Mouse (Mus musculus): ENCODE data around the gene Mthfs. TPM values are rescaled to one million over a fixed set of nuclear protein-coding genes. Genes with fewer than 3 reads are reported as not detected.

The Mthfs gene
- polyA plus RNA-seq, 1 experiment from 2014 or later, result 25.2 TPM

DNA sequence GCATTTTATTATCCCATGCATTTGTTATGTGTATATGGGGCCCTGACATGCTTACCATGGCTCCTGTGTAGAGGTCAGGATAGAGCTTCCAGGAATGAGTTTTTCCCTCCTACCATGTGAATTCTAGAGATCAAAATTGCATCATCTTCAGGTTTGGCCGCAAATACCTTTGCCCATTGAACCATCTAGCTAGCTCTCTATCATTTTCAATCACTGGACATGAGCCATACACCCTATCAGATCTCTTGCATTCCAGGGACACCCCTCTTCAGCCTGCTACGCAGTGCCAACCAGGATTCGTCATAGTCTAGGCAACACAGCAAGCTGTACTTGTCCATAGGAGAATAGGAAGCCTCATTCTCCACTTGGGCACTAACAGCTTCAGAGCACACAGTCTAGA is 53.5 kb downstream of the Mthfs start:
- H3K36me3 ChIP-seq, result no peaks in the 10 kb centered on the region
- WGBS, result 89% methylated on average over 3 of the region's 3 CpGs
- ATAC-seq (ENCODE audit: insufficient number of reproducible peaks, insufficient read depth, low FRiP score, low TSS enrichment), result no peak
- no peak overlapping the region for H3K9ac ChIP-seq
- H3K4me2 ChIP-seq (replicated peaks), result no peak overlapping the region
- H3K27me3 ChIP-seq, result no peaks in the 10 kb centered on the region
- no peak overlapping the region for H3K27ac ChIP-seq
- H3K4me3 ChIP-seq, result no peak overlapping the region
- H3K4me1 ChIP-seq, result no peaks in the 10 kb centered on the region
- H3K9me3 ChIP-seq, result no peaks in the 10 kb centered on the region

DNA sequence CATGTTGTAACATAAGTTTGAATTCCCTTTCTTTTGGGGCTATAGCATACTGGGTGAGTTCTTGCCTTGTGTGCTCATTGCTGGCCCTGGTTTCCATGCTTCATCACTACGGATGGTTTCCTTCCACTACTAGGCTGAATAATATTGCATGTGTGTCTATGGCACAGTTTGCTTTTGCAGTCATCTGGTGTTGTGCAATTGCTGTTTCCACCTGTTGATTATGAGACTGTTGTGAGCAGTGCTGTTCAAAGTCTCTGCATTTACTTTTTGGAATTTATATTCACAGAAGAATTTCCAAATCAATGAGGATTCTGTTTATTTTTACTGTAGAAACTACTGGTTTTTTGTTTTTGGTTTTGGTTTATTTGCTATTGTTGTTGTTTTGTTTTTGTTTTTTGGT is 54.1 kb downstream of the Mthfs start:
- H3K27ac ChIP-seq, result no peak overlapping the region
- H3K9ac ChIP-seq, result no peak overlapping the region
- H3K36me3 ChIP-seq, result no peaks in the 10 kb centered on the region
- 93% methylated on average over 1 of the region's 1 CpGs for WGBS
- no peaks in the 10 kb centered on the region for H3K27me3 ChIP-seq
- no peaks in the 10 kb centered on the region for H3K4me1 ChIP-seq
- ATAC-seq (ENCODE audit: insufficient number of reproducible peaks, insufficient read depth, low FRiP score, low TSS enrichment), result no peak
- H3K9me3 ChIP-seq, result no peaks in the 10 kb centered on the region
- H3K4me2 ChIP-seq (replicated peaks), result no peak overlapping the region
- no peak overlapping the region for H3K4me3 ChIP-seq

GRCm38 (mm10) chr9:89267093-89267492 is 56.6 kb downstream of the Mthfs start:
- Histone ChIP-seq H3K4me1 (no peaks in the 10 kb centered on the region), H3K27ac (no peak overlapping the region), H3K4me3 (no peak overlapping the region), H3K36me3 (no peaks in the 10 kb centered on the region), H3K9me3 (no peaks in the 10 kb centered on the region), H3K9ac (no peak overlapping the region), H3K27me3 (no peaks in the 10 kb centered on the region), H3K4me2 (replicated peaks) (no peak overlapping the region)
- no peak for ATAC-seq (ENCODE audit: insufficient number of reproducible peaks, insufficient read depth, low FRiP score, low TSS enrichment)
- 76% methylated on average over 4 of the region's 4 CpGs for WGBS

- Histone ChIP-seq H3K4me3 (no peak overlapping the region), H3K9ac (no peak overlapping the region), H3K4me2 (replicated peaks) (no peak overlapping the region), H3K27me3 (no peaks in the 10 kb centered on the region), H3K27ac (no peak overlapping the region), H3K36me3 (no peaks in the 10 kb centered on the region), H3K9me3 (no peaks in the 10 kb centered on the region), H3K4me1 (no peaks in the 10 kb centered on the region)
- WGBS, result 73% methylated on average over 5 of the region's 5 CpGs
- no peak for ATAC-seq (ENCODE audit: insufficient number of reproducible peaks, insufficient read depth, low FRiP score, low TSS enrichment)
These were observed 57.1 kb downstream of the Mthfs start for GRCm38 (mm10) chr9:89267572-89267971.

- WGBS, result 82% methylated on average over 2 of the region's 2 CpGs
- Histone ChIP-seq H3K36me3 (no peaks in the 10 kb centered on the region), H3K9me3 (no peaks in the 10 kb centered on the region), H3K4me3 (no peak overlapping the region), H3K27ac (no peak overlapping the region), H3K9ac (no peak overlapping the region), H3K4me2 (replicated peaks) (no peak overlapping the region), H3K4me1 (no peaks in the 10 kb centered on the region), H3K27me3 (no peaks in the 10 kb centered on the region)
- no peak for ATAC-seq (ENCODE audit: insufficient number of reproducible peaks, insufficient read depth, low FRiP score, low TSS enrichment)
These were observed 59.9 kb downstream of the Mthfs start for GRCm38 (mm10) chr9:89270376-89270775.

GRCm38 (mm10) chr9:89273766-89274165 is 63.3 kb downstream of the Mthfs start:
- Histone ChIP-seq H3K4me3 (no peak overlapping the region), H3K27ac (no peak overlapping the region), H3K4me2 (replicated peaks) (no peak overlapping the region), H3K4me1 (no peaks in the 10 kb centered on the region), H3K9ac (no peak overlapping the region), H3K9me3 (no peaks in the 10 kb centered on the region), H3K27me3 (no peaks in the 10 kb centered on the region), H3K36me3 (no peaks in the 10 kb centered on the region)
- 86% methylated on average over 7 of the region's 7 CpGs for WGBS
- ATAC-seq (ENCODE audit: insufficient number of reproducible peaks, insufficient read depth, low FRiP score, low TSS enrichment), result no peak

DNA sequence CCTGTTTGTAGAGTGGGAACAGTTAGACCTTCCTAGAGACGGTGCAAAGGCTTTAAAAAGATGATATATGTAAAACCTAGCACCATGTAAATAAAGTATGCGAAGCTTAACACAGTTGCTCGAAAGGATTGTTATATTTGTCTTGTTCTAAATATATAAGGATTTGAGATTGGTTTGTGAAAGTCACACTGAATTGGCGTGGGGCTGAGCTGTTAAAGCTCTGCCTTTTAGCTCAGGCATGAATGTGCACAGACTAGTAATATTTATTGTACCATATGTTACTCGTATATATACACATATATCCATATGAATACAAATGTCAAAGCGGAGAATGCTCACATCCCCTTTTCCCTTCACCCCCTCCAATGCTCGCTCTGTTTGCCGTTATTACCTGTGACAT is 67.7 kb downstream of the Mthfs start:
- 88% methylated on average over 8 of the region's 8 CpGs for WGBS
- no peaks in the 10 kb centered on the region for H3K36me3 ChIP-seq
- H3K27me3 ChIP-seq, result no peaks in the 10 kb centered on the region
- H3K9me3 ChIP-seq, result no peaks in the 10 kb centered on the region
- no peak overlapping the region for H3K9ac ChIP-seq
- no peak overlapping the region for H3K4me3 ChIP-seq
- H3K27ac ChIP-seq, result no peak overlapping the region
- no peak overlapping the region for H3K4me2 ChIP-seq (replicated peaks)
- no peaks in the 10 kb centered on the region for H3K4me1 ChIP-seq
- no peak for ATAC-seq (ENCODE audit: insufficient number of reproducible peaks, insufficient read depth, low FRiP score, low TSS enrichment)

DNA sequence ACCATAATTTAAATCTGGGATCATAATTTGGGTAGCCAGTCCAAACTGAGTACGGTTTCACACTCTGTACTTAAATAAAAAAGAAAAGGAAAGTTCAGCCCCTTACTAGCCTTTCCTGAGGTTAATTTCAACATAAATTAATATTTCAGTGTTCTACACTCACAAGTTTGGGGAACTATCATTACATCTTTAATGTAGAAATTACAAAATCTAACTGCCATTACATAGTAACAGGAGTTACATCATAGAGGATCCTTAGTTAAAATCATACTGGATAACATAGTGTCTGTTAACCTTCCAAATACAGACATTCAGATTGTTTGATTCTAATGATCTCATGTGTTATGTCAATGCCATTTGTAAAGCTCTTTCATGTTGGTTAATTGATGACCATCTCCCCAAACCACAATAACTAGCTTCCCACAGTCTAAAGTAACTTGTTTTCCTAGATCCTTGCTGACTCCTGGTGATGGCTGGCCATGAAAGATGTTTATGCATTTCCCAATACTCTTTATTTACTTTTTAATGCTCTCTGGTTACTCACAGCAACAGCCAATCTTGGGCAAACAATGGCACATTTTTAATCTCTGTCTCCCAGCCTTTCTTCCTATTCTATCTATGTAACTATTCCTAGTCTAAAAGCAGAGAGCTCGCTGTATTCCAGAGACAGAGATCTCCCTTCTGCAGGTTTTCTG is 72.0 kb downstream of the Mthfs start:
- H3K4me1 ChIP-seq, result no peaks in the 10 kb centered on the region
- 89% methylated on average over 2 of the region's 2 CpGs for WGBS
- ATAC-seq (ENCODE audit: insufficient number of reproducible peaks, insufficient read depth, low FRiP score, low TSS enrichment), result no peak
- no peaks in the 10 kb centered on the region for H3K27me3 ChIP-seq
- H3K27ac ChIP-seq, result no peak overlapping the region
- no peak overlapping the region for H3K9ac ChIP-seq
- H3K36me3 ChIP-seq, result no peaks in the 10 kb centered on the region
- H3K9me3 ChIP-seq, result no peaks in the 10 kb centered on the region
- H3K4me2 ChIP-seq (replicated peaks), result no peak overlapping the region
- H3K4me3 ChIP-seq, result no peak overlapping the region

- no peak overlapping the region for H3K27ac ChIP-seq
- no peaks in the 10 kb centered on the region for H3K4me1 ChIP-seq
- H3K27me3 ChIP-seq, result no peaks in the 10 kb centered on the region
- no peak overlapping the region for H3K9ac ChIP-seq
- WGBS, result 74% methylated on average over 2 of the region's 2 CpGs
- H3K9me3 ChIP-seq, result no peaks in the 10 kb centered on the region
- H3K36me3 ChIP-seq, result no peaks in the 10 kb centered on the region
- no peak overlapping the region for H3K4me2 ChIP-seq (replicated peaks)
- H3K4me3 ChIP-seq, result no peak overlapping the region
- ATAC-seq (ENCODE audit: insufficient number of reproducible peaks, insufficient read depth, low FRiP score, low TSS enrichment), result no peak
These were observed 77.6 kb downstream of the Mthfs start for GRCm38 (mm10) chr9:89288037-89288436.

- WGBS, result 77% methylated on average over 3 of the region's 3 CpGs
- no peak overlapping the region for H3K4me3 ChIP-seq
- ATAC-seq (ENCODE audit: insufficient number of reproducible peaks, insufficient read depth, low FRiP score, low TSS enrichment), result no peak
These were observed 82.9 kb downstream of the Mthfs start for GRCm38 (mm10) chr9:89293364-89293763.

GRCm38 (mm10) chr9:89294121-89294520 is 83.6 kb downstream of the Mthfs start:
- no peak overlapping the region for H3K27ac ChIP-seq
- H3K4me3 ChIP-seq, result no peak overlapping the region
- H3K4me1 ChIP-seq, result no peaks in the 10 kb centered on the region
- H3K9ac ChIP-seq, result no peak overlapping the region
- WGBS, result 73% methylated on average over 3 of the region's 3 CpGs
- no peak overlapping the region for H3K4me2 ChIP-seq (replicated peaks)
- ATAC-seq (ENCODE audit: insufficient number of reproducible peaks, insufficient read depth, low FRiP score, low TSS enrichment), result no peak
- H3K9me3 ChIP-seq, result no peaks in the 10 kb centered on the region
- no peaks in the 10 kb centered on the region for H3K27me3 ChIP-seq
- H3K36me3 ChIP-seq, result no peaks in the 10 kb centered on the region

More at GRCm38 (mm10) chr9:89293364-89293763, 82.9 kb downstream of the Mthfs start:
- H3K9me3 ChIP-seq, result no peaks in the 10 kb centered on the region
- H3K27ac ChIP-seq, result no peak overlapping the region
- H3K36me3 ChIP-seq, result no peaks in the 10 kb centered on the region
- H3K4me2 ChIP-seq (replicated peaks), result no peak overlapping the region
- no peaks in the 10 kb centered on the region for H3K4me1 ChIP-seq
- H3K27me3 ChIP-seq, result no peaks in the 10 kb centered on the region
- H3K9ac ChIP-seq, result no peak overlapping the region

DNA sequence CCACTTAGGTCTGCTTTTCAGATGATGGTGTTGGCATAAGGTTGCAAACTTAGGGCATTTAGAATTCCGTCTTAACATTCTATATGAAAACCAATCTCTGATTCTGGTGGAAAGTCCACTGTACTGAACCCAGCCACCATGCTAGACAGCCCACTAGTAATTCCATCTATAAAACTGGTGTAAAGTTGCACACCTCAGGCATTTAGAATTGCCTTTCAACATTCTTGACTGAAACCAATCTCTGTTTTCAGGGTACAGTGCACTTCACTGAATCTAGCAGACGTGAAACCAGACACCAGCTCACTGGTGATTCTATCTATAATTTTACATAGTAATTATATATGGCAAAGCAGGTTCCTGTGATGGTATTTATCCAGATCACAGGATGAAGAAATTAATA is 95.2 kb downstream of the Mthfs start:
- no peak overlapping the region for H3K27ac ChIP-seq
- H3K4me2 ChIP-seq (replicated peaks), result no peak overlapping the region
- no peak overlapping the region for H3K4me3 ChIP-seq
- H3K27me3 ChIP-seq, result no peaks in the 10 kb centered on the region
- H3K9me3 ChIP-seq, result no peaks in the 10 kb centered on the region
- H3K36me3 ChIP-seq, result no peaks in the 10 kb centered on the region
- peak; percentile 60; the same call in 1 of the 2 replicates for ATAC-seq (ENCODE audit: insufficient number of reproducible peaks, insufficient read depth, low FRiP score, low TSS enrichment)
- WGBS, result 52% methylated on average over 2 of the region's 2 CpGs
- H3K9ac ChIP-seq, result no peak overlapping the region
- H3K4me1 ChIP-seq, result no peaks in the 10 kb centered on the region
